Mouse (Mus musculus): ENCODE results near the gene Bcan.

GRCm38 (mm10) chr3:87952440-87952839, 47.6 kb downstream of the Bcan start:
- TF ChIP-seq HCFC1 (IDR thresholded peaks at IDR 0.05; ENCODE audit: borderline replicate concordance, insufficient read depth, low read length) = no peak
- no peak for TF ChIP-seq CHD2 (IDR thresholded peaks at IDR 0.05; ENCODE audit: low read depth, low read length)
- no peak for TF ChIP-seq ZC3H11A (IDR thresholded peaks at IDR 0.05; ENCODE audit: borderline replicate concordance, low read depth, low read length)
- no peak for TF ChIP-seq ZNF384 (IDR thresholded peaks at IDR 0.05; ENCODE audit: low read depth, low read length)

Data from ES-E14 (cell line).